Mouse (Mus musculus): ENCODE measurements at regions not wholly inside any gene's neighbourhood (a gene's known extent, or its start where the extent isn't known, plus 50 kb on each side); places are given as distances from the start of the nearest gene placed in this dataset.
"Not testable (repeated sequence)": the region's sequence is repeated elsewhere in the genome, so short reads cannot be mapped to it uniquely, and the experiment has no call there.

- H3K27ac ChIP-seq (replicated peaks); H3K4me1 ChIP-seq (replicated peaks): not testable (repeated sequence)
- 74% methylated on average over 17 of the region's 17 CpGs for WGBS (ENCODE audit: insufficient replicate concordance)
Observed at GRCm38 (mm10) chr17:27279491-27280288, 75.4 kb upstream of the Lemd2 start.

GRCm38 (mm10) chr17:27277786-27278185, 73.5 kb upstream of the Lemd2 start:
- not testable (repeated sequence) for ATAC-seq (ENCODE audit: insufficient read depth); H3K4me1 ChIP-seq (replicated peaks); H3K4me3 ChIP-seq (replicated peaks); H3K36me3 ChIP-seq (replicated peaks); H3K4me2 ChIP-seq; H3K9me3 ChIP-seq (replicated peaks); H3K27ac ChIP-seq (replicated peaks); H3K27me3 ChIP-seq; H3K9ac ChIP-seq
- 75% methylated on average over 12 of the region's 12 CpGs for WGBS (ENCODE audit: insufficient replicate concordance)

More at GRCm38 (mm10) chr17:27279491-27280288, 75.4 kb upstream of the Lemd2 start:
- H3K36me3 ChIP-seq (replicated peaks); H3K9me3 ChIP-seq (replicated peaks); H3K27me3 ChIP-seq; H3K4me2 ChIP-seq; H3K4me3 ChIP-seq (replicated peaks); H3K9ac ChIP-seq; ATAC-seq (ENCODE audit: insufficient read depth): not testable (repeated sequence)

GRCm38 (mm10) chr17:27271756-27272155, 67.5 kb upstream of the Lemd2 start:
- 80% methylated on average over 12 of the region's 12 CpGs for WGBS (ENCODE audit: insufficient replicate concordance)
- not testable (repeated sequence) for H3K36me3 ChIP-seq (replicated peaks); ATAC-seq (ENCODE audit: insufficient read depth); H3K4me3 ChIP-seq (replicated peaks); H3K9me3 ChIP-seq (replicated peaks); H3K4me1 ChIP-seq (replicated peaks); H3K27ac ChIP-seq (replicated peaks); H3K4me2 ChIP-seq; H3K9ac ChIP-seq; H3K27me3 ChIP-seq

GRCm38 (mm10) chr17:27270776-27271175, 66.5 kb upstream of the Lemd2 start:
- H3K36me3 ChIP-seq (replicated peaks); H3K4me1 ChIP-seq (replicated peaks); H3K9ac ChIP-seq; ATAC-seq (ENCODE audit: insufficient read depth); H3K4me2 ChIP-seq; H3K27me3 ChIP-seq; H3K27ac ChIP-seq (replicated peaks); H3K4me3 ChIP-seq (replicated peaks); H3K9me3 ChIP-seq (replicated peaks): not testable (repeated sequence)
- WGBS (ENCODE audit: insufficient replicate concordance): 80% methylated on average over 8 of the region's 8 CpGs

- not testable (repeated sequence) for H3K4me1 ChIP-seq (replicated peaks); H3K9me3 ChIP-seq (replicated peaks); ATAC-seq (ENCODE audit: insufficient read depth); H3K4me2 ChIP-seq; H3K36me3 ChIP-seq (replicated peaks); H3K4me3 ChIP-seq (replicated peaks); H3K27me3 ChIP-seq; H3K27ac ChIP-seq (replicated peaks); H3K9ac ChIP-seq
- WGBS (ENCODE audit: insufficient replicate concordance): 75% methylated on average over 7 of the region's 9 CpGs
Observed at GRCm38 (mm10) chr17:27264607-27265006, 60.3 kb upstream of the Lemd2 start.

- no peak overlapping the region for H3K4me2 ChIP-seq
- no peak overlapping the region for H3K4me3 ChIP-seq (replicated peaks)
- H3K4me1 ChIP-seq (replicated peaks): no peaks in the 10 kb centered on the region
- no peak overlapping the region for H3K9ac ChIP-seq
- H3K27me3 ChIP-seq: no peaks in the 10 kb centered on the region
- H3K36me3 ChIP-seq (replicated peaks): no peaks in the 10 kb centered on the region
- 44% methylated on average over 4 of the region's 4 CpGs for WGBS (ENCODE audit: insufficient replicate concordance)
- H3K27ac ChIP-seq (replicated peaks): no peak overlapping the region
- ATAC-seq (ENCODE audit: insufficient read depth): no peak
- H3K9me3 ChIP-seq (replicated peaks): no peaks in the 10 kb centered on the region
Observed at GRCm38 (mm10) chr17:27262607-27263006, 58.3 kb upstream of the Lemd2 start.

GRCm38 (mm10) chr17:27261981-27262380, 57.7 kb upstream of the Lemd2 start:
- no peak overlapping the region for H3K4me2 ChIP-seq
- H3K36me3 ChIP-seq (replicated peaks): no peaks in the 10 kb centered on the region
- no peaks in the 10 kb centered on the region for H3K9me3 ChIP-seq (replicated peaks)
- no peaks in the 10 kb centered on the region for H3K27me3 ChIP-seq
- ATAC-seq (ENCODE audit: insufficient read depth): no peak
- WGBS (ENCODE audit: insufficient replicate concordance): 74% methylated on average over 9 of the region's 9 CpGs
- H3K9ac ChIP-seq: no peak overlapping the region
- no peaks in the 10 kb centered on the region for H3K4me1 ChIP-seq (replicated peaks)
- H3K4me3 ChIP-seq (replicated peaks): no peak overlapping the region
- no peak overlapping the region for H3K27ac ChIP-seq (replicated peaks)

- Histone ChIP-seq H3K4me3 (replicated peaks) (no peak overlapping the region), H3K27me3 (no peaks in the 10 kb centered on the region), H3K9me3 (replicated peaks) (no peaks in the 10 kb centered on the region), H3K9ac (no peak overlapping the region), H3K27ac (replicated peaks) (no peak overlapping the region), H3K4me1 (replicated peaks) (no peaks in the 10 kb centered on the region), H3K4me2 (no peak overlapping the region), H3K36me3 (replicated peaks) (no peaks in the 10 kb centered on the region)
- ATAC-seq (ENCODE audit: insufficient read depth): no peak
- WGBS (ENCODE audit: insufficient replicate concordance): 49% methylated on average over 2 of the region's 2 CpGs
Observed at GRCm38 (mm10) chr17:27261251-27261650, 57.0 kb upstream of the Lemd2 start.

- no peak overlapping the region for H3K4me3 ChIP-seq (replicated peaks)
- no peak for ATAC-seq (ENCODE audit: insufficient read depth)
- H3K4me2 ChIP-seq: no peak overlapping the region
- no peak overlapping the region for H3K27ac ChIP-seq (replicated peaks)
- 57% methylated on average over 9 of the region's 9 CpGs for WGBS (ENCODE audit: insufficient replicate concordance)
- H3K4me1 ChIP-seq (replicated peaks): no peaks in the 10 kb centered on the region
- no peaks in the 10 kb centered on the region for H3K9me3 ChIP-seq (replicated peaks)
- H3K36me3 ChIP-seq (replicated peaks): no peaks in the 10 kb centered on the region
- no peaks in the 10 kb centered on the region for H3K27me3 ChIP-seq
- H3K9ac ChIP-seq: no peak overlapping the region
Observed at GRCm38 (mm10) chr17:27260116-27260515, 55.8 kb upstream of the Lemd2 start.

GRCm38 (mm10) chr17:27257345-27257744, 53.1 kb upstream of the Lemd2 start:
- H3K4me3 ChIP-seq (replicated peaks): no peak overlapping the region
- no peaks in the 10 kb centered on the region for H3K9me3 ChIP-seq (replicated peaks)
- no peak overlapping the region for H3K4me2 ChIP-seq
- H3K4me1 ChIP-seq (replicated peaks): no peaks in the 10 kb centered on the region
- WGBS (ENCODE audit: insufficient replicate concordance): 47% methylated on average over 7 of the region's 7 CpGs
- H3K27ac ChIP-seq (replicated peaks): no peak overlapping the region
- H3K27me3 ChIP-seq: no peaks in the 10 kb centered on the region
- no peak for ATAC-seq (ENCODE audit: insufficient read depth)
- H3K9ac ChIP-seq: no peak overlapping the region
- H3K36me3 ChIP-seq (replicated peaks): no peaks in the 10 kb centered on the region

- no peak for ATAC-seq (ENCODE audit: insufficient read depth)
- Histone ChIP-seq H3K4me2 (no peak overlapping the region), H3K9me3 (replicated peaks) (no peaks in the 10 kb centered on the region), H3K27ac (replicated peaks) (no peak overlapping the region), H3K4me1 (replicated peaks) (no peaks in the 10 kb centered on the region), H3K4me3 (replicated peaks) (no peak overlapping the region), H3K36me3 (replicated peaks) (no peaks in the 10 kb centered on the region), H3K27me3 (no peaks in the 10 kb centered on the region), H3K9ac (no peak overlapping the region)
- 33% methylated on average over 7 of the region's 7 CpGs for WGBS (ENCODE audit: insufficient replicate concordance)
Observed at GRCm38 (mm10) chr17:27255804-27256203, 51.5 kb upstream of the Lemd2 start.
